Mouse (Mus musculus) left cerebral cortex, postnatal 36 days (tissue): ENCODE results near the gene Rgl1. TPM values are rescaled to one million over a fixed set of nuclear protein-coding genes. Genes with fewer than 3 reads are reported as not detected.

Source experiments
- DNase-seq, 2 experiments: peaks; one replicate each; pipeline ENCODE4 v3.0.0; 2021 to 2022; ENCODE audit warnings: low spot score in 2 of 2, mixed read lengths in 1 of 2
- intact Hi-C: fragments of 180-260 bp; cut with DNase I; formaldehyde crosslinking; loops from one replicate; pipeline ENCODE4 v1.15.1; 2025
- total RNA-seq, 2 experiments: library from RNA; stranded (reverse); gene quantifications; 2 replicates each; pipeline ENCODE4 v1.2.3; 2021

Rgl1 gene
- total RNA-seq, 2 experiments from 2014 or later: 112 to 120 TPM

GRCm38 (mm10) chr1:152724286-152724685 is 41.9 kb downstream of the Rgl1 start:
- intact Hi-C loops: no loop called here
- DNase-seq: no peak

- DNase-seq: no peak
Observed at GRCm38 (mm10) chr1:152721535-152722198, 44.5 kb downstream of the Rgl1 start.

GRCm38 (mm10) chr1:152720969-152721368 is 45.2 kb downstream of the Rgl1 start:
- no peak for DNase-seq
- intact Hi-C loops: no loop called here

More at GRCm38 (mm10) chr1:152721535-152722198, 44.5 kb downstream of the Rgl1 start:
- intact Hi-C loops: no loop called here

- intact Hi-C loops: no loop called here
- no peak for DNase-seq
Observed at GRCm38 (mm10) chr1:152718200-152718599, 48.0 kb downstream of the Rgl1 start.

GRCm38 (mm10) chr1:152717329-152717728 is 48.8 kb downstream of the Rgl1 start:
- no peak for DNase-seq
- intact Hi-C loops: no loop called here

- intact Hi-C loops: no loop called here
- DNase-seq: no peak
Observed at GRCm38 (mm10) chr1:152714405-152714804, 51.7 kb downstream of the Rgl1 start.

GRCm38 (mm10) chr1:152713924-152714323 is 52.2 kb downstream of the Rgl1 start:
- no peak for DNase-seq
- intact Hi-C loops: no loop called here

GRCm38 (mm10) chr1:152711037-152711436 is 55.1 kb downstream of the Rgl1 start:
- no peak for DNase-seq
- intact Hi-C loops: no loop called here

- intact Hi-C loops: no loop called here
- DNase-seq: no peak
Observed at GRCm38 (mm10) chr1:152707560-152707959, 58.6 kb downstream of the Rgl1 start.

GRCm38 (mm10) chr1:152703941-152704340 is 62.2 kb downstream of the Rgl1 start:
- intact Hi-C loops: no loop called here
- no peak for DNase-seq

- no peak for DNase-seq
- intact Hi-C loops: no loop called here
Observed at GRCm38 (mm10) chr1:152702920-152703319, 63.2 kb downstream of the Rgl1 start.

- no peak for DNase-seq
- intact Hi-C loops: no loop called here
Observed at GRCm38 (mm10) chr1:152701066-152701465, 65.1 kb downstream of the Rgl1 start.

GRCm38 (mm10) chr1:152697341-152697740 is 68.8 kb downstream of the Rgl1 start:
- DNase-seq: no peak
- intact Hi-C loops: no loop called here

- no peak for DNase-seq
- intact Hi-C loops: no loop called here
Observed at GRCm38 (mm10) chr1:152695491-152695890, 70.7 kb downstream of the Rgl1 start.

GRCm38 (mm10) chr1:152689968-152690367 is 76.2 kb downstream of the Rgl1 start:
- intact Hi-C loops: no loop called here
- no peak for DNase-seq

GRCm38 (mm10) chr1:152687733-152688181 is 78.4 kb downstream of the Rgl1 start:
- intact Hi-C loops: no loop called here
- DNase-seq: no peak

GRCm38 (mm10) chr1:152687099-152687730 is 78.9 kb downstream of the Rgl1 start:
- intact Hi-C loops: no loop called here
- DNase-seq: no peak

GRCm38 (mm10) chr1:152685531-152685930 is 80.6 kb downstream of the Rgl1 start:
- intact Hi-C loops: no loop called here
- no peak for DNase-seq

- intact Hi-C loops: no loop called here
- no peak for DNase-seq
Observed at GRCm38 (mm10) chr1:152682368-152683194, 83.6 kb downstream of the Rgl1 start.

GRCm38 (mm10) chr1:152681676-152682367 is 84.3 kb downstream of the Rgl1 start:
- intact Hi-C loops: no loop called here
- DNase-seq: no peak
